Mouse (Mus musculus) thymus, adult 2 months (tissue): ENCODE results near the gene Becn1. TPM values are rescaled to one million over a fixed set of nuclear protein-coding genes. Genes with fewer than 3 reads are reported as not detected.

Experiments used
- DNase-seq: peaks from one replicate; pipeline ENCODE4 v3.0.0; 2021
- H3K27ac ChIP-seq: fragments of 200-500 bp; 2 replicates; pipeline ENCODE4 v1.5.1; 2012; ENCODE audit warnings: low read length, control low read depth; ENCODE audit not compliant: control insufficient read depth, insufficient read depth
- H3K27me3 ChIP-seq: fragments of 200-500 bp; 2 replicates; pipeline ENCODE4 v1.6.1; 2012; ENCODE audit warnings: mild to moderate bottlenecking, low read length, moderate library complexity, mixed read lengths; ENCODE audit not compliant: control insufficient read depth, insufficient read depth
- H3K36me3 ChIP-seq: fragments of 200-500 bp; 2 replicates; pipeline ENCODE4 v1.6.1; 2012; ENCODE audit warnings: mild to moderate bottlenecking, low read length, moderate library complexity; ENCODE audit not compliant: control insufficient read depth, insufficient read depth
- H3K4me1 ChIP-seq: fragments of 200-500 bp; replicated peaks from 2 replicates; pipeline ENCODE4 v1.6.1; 2012; ENCODE audit warnings: low read length; ENCODE audit not compliant: control insufficient read depth, insufficient read depth
- H3K4me3 ChIP-seq: fragments of 200-500 bp; 2 replicates; pipeline ENCODE4 v1.5.1; 2012; ENCODE audit warnings: mild to moderate bottlenecking, low read length, control low read depth, moderate library complexity; ENCODE audit not compliant: control insufficient read depth, insufficient read depth
- CTCF ChIP-seq: fragments of 200-500 bp; IDR thresholded peaks from 2 replicates; pipeline ENCODE4 v1.5.1; 2012; ENCODE audit warnings: mild to moderate bottlenecking, control low read depth, low read length, moderate library complexity, borderline replicate concordance; ENCODE audit not compliant: control insufficient read depth, poor library complexity, insufficient read depth; ENCODE audit errors: extremely low read depth
- POLR2A ChIP-seq: fragments of 200-500 bp; IDR thresholded peaks from 2 replicates; pipeline ENCODE4 v1.6.1; 2012; ENCODE audit warnings: mild to moderate bottlenecking, low read length, control low read depth, moderate library complexity; ENCODE audit not compliant: control insufficient read depth, poor library complexity, insufficient read depth; ENCODE audit errors: extremely low read depth
- WGBS: fragments of 180-500 bp; shearing (Covaris S2); methylation state at CpG from one replicate; pipeline ENCODE4 v1.1.7; 2018; 5-methylcytosine and 5-hydroxymethylcytosine counted together
- polyA plus RNA-seq: library from polyadenylated mRNA; depleted of rRNA; stranded (reverse); fragments of >200 nt; gene quantifications from 2 replicates; pipeline ENCODE4 v1.2.3, GENCODE M21; 2012

Gene Becn1
- polyA plus RNA-seq, 1 experiment = 176 TPM

- Histone ChIP-seq H3K36me3 (no peaks in the 10 kb centered on the region), H3K27me3 (peaks cover 5% of the 10 kb centered on the region; the same call in 1 of the 2 replicates), H3K27ac (no peak overlapping the region), H3K4me1 (0 out of 2 replicates have a peak, but pooled peaks cover 3% of the 10 kb centered on the region), H3K4me3 (no peak overlapping the region)
- TF ChIP-seq CTCF = no peak
- no peak for TF ChIP-seq POLR2A
- DNase-seq = no peak
- WGBS = 61% methylated on average over 10 of the region's 10 CpGs
Measured at GRCm38 (mm10) chr11:101269577-101270116, 32.4 kb downstream of the Becn1 start.

- Histone ChIP-seq H3K4me3 (no peak overlapping the region), H3K4me1 (peaks cover 10% of the 10 kb centered on the region; the same call in 1 of the 2 replicates), H3K27ac (no peak overlapping the region), H3K27me3 (peaks cover 21% of the 10 kb centered on the region), H3K36me3 (no peaks in the 10 kb centered on the region)
- no peak for TF ChIP-seq CTCF
- TF ChIP-seq POLR2A = no peak
- WGBS = 59% methylated on average over 6 of the region's 6 CpGs
- DNase-seq = no peak
Measured at GRCm38 (mm10) chr11:101265906-101266305, 36.2 kb downstream of the Becn1 start.

GRCm38 (mm10) chr11:101264954-101265471 lies 37.1 kb downstream of the Becn1 start:
- Histone ChIP-seq H3K36me3 (no peaks in the 10 kb centered on the region), H3K4me3 (no peak overlapping the region), H3K27ac (no peak overlapping the region), H3K4me1 (peaks cover 18% of the 10 kb centered on the region), H3K27me3 (peaks cover 27% of the 10 kb centered on the region)
- TF ChIP-seq CTCF (no peak), POLR2A (no peak)
- DNase-seq = no peak
- WGBS = 15% methylated on average over 31 of the region's 31 CpGs

GRCm38 (mm10) chr11:101263989-101264280 lies 38.2 kb downstream of the Becn1 start:
- no peak for TF ChIP-seq CTCF
- no peak for TF ChIP-seq POLR2A
- no peak overlapping the region for H3K4me3 ChIP-seq
- peaks cover 24% of the 10 kb centered on the region for H3K27me3 ChIP-seq
- H3K27ac ChIP-seq = no peak overlapping the region
- H3K4me1 ChIP-seq = peaks cover 20% of the 10 kb centered on the region
- peaks cover 4% of the 10 kb centered on the region; the same call in 1 of the 2 replicates for H3K36me3 ChIP-seq
- WGBS = 43% methylated on average over 3 of the region's 3 CpGs
- DNase-seq = no peak

- peaks cover 20% of the 10 kb centered on the region for H3K4me1 ChIP-seq
- no peak overlapping the region for H3K4me3 ChIP-seq
- WGBS = 20% methylated on average over 32 of the region's 32 CpGs
Measured at GRCm38 (mm10) chr11:101263138-101263988, 38.7 kb downstream of the Becn1 start.

GRCm38 (mm10) chr11:101262272-101262967 lies 39.7 kb downstream of the Becn1 start:
- Histone ChIP-seq H3K36me3 (peaks cover 6% of the 10 kb centered on the region; the same call in 1 of the 2 replicates), H3K27me3 (peaks cover 24% of the 10 kb centered on the region), H3K4me1 (peaks cover 20% of the 10 kb centered on the region), H3K27ac (no peak overlapping the region), H3K4me3 (no peak overlapping the region)
- 8% methylated on average over 24 of the region's 24 CpGs for WGBS
- no peak for DNase-seq
- TF ChIP-seq POLR2A = no peak
- TF ChIP-seq CTCF = no peak

More at GRCm38 (mm10) chr11:101263138-101263988, 38.7 kb downstream of the Becn1 start:
- peaks cover 24% of the 10 kb centered on the region for H3K27me3 ChIP-seq
- peaks cover 6% of the 10 kb centered on the region; the same call in 1 of the 2 replicates for H3K36me3 ChIP-seq
- no peak for TF ChIP-seq POLR2A
- no peak for TF ChIP-seq CTCF
- no peak for DNase-seq
- H3K27ac ChIP-seq = no peak overlapping the region
